In genomic region chr1:170175848-170176247, GRCm38 (mm10) we compare ENCODE assay signal across 11 mouse cellular contexts. TPM values are rescaled to one million over a fixed set of nuclear protein-coding genes. Genes with fewer than 3 reads are reported as not detected.
DNase-seq lines count a peak whose midpoint lies in the region; ATAC-seq and TF ChIP-seq lines count a peak whose summit lies in the region.
"Had no signal": no experiment of that assay in that cellular context is flagged by ENCODE, and none has a peak within 500 bp of the region (broad histone marks: within the 10 kb centered on the region; RNA-seq: fewer than 3 reads in every experiment).

No protein-coding gene starts in this region.

- peak overlapping the region; percentile 93 for H3K27ac ChIP-seq in heart, embryonic 10.5 days
- H3K27ac ChIP-seq in embryonic facial prominence, embryonic 14.5 days (replicated peaks; ENCODE audit: low read depth, low read length), result peak overlapping the region; percentile 91; the same call in 1 of the 2 replicates
- 0 out of 2 replicates have a peak overlapping the region, but pooled peaks have one; percentile 39 for H3K27ac ChIP-seq in intestine, embryonic 16.5 days (ENCODE audit: low read length)
- no peak overlapping the region for H3K27ac ChIP-seq in kidney, embryonic 15.5 days

- no peaks in the 10 kb centered on the region for H3K36me3 ChIP-seq in heart, embryonic 10.5 days
- H3K36me3 ChIP-seq in embryonic facial prominence, embryonic 14.5 days (ENCODE audit: control insufficient read depth, insufficient read depth, low read length), result no peaks in the 10 kb centered on the region
- no peaks in the 10 kb centered on the region for H3K36me3 ChIP-seq in intestine, embryonic 16.5 days (ENCODE audit: control insufficient read depth, insufficient read depth, low read length)
- H3K36me3 ChIP-seq in myocyte (ENCODE audit: control insufficient read depth, insufficient read depth), result no peaks in the 10 kb centered on the region
- no peaks in the 10 kb centered on the region for H3K36me3 ChIP-seq in kidney, embryonic 15.5 days

- no peaks in the 10 kb centered on the region for H3K27me3 ChIP-seq in heart, embryonic 10.5 days (ENCODE audit: insufficient read depth, poor library complexity, severe bottlenecking)
- no peaks in the 10 kb centered on the region for H3K27me3 ChIP-seq in embryonic facial prominence, embryonic 14.5 days (replicated peaks; ENCODE audit: control insufficient read depth, insufficient read depth, low read length)
- H3K27me3 ChIP-seq in intestine, embryonic 16.5 days (replicated peaks; ENCODE audit: control insufficient read depth, insufficient read depth, low read length), result no peaks in the 10 kb centered on the region
- H3K27me3 ChIP-seq in myocyte (ENCODE audit: control insufficient read depth, insufficient read depth, insufficient read length), result no peaks in the 10 kb centered on the region
- H3K27me3 ChIP-seq in kidney, embryonic 15.5 days, result no peaks in the 10 kb centered on the region
- H3K27me3 ChIP-seq: Patski had no signal

- H3K4me1 ChIP-seq in heart, embryonic 10.5 days, result peaks cover 24% of the 10 kb centered on the region
- peaks cover 7% of the 10 kb centered on the region for H3K4me1 ChIP-seq in embryonic facial prominence, embryonic 14.5 days (ENCODE audit: control insufficient read depth, insufficient read depth, low read length)
- peaks cover 9% of the 10 kb centered on the region for H3K4me1 ChIP-seq in intestine, embryonic 16.5 days (ENCODE audit: control insufficient read depth, insufficient read depth, low read length)
- H3K4me1 ChIP-seq in kidney, embryonic 15.5 days, result peaks cover 13% of the 10 kb centered on the region

- peak overlapping the region; percentile 92; the same call in 1 of the 2 replicates for H3K4me3 ChIP-seq in heart, embryonic 10.5 days
- peak overlapping the region; percentile 86; the same call in 1 of the 2 replicates for H3K4me3 ChIP-seq in embryonic facial prominence, embryonic 14.5 days (ENCODE audit: low read depth, low read length)
- H3K4me3 ChIP-seq in intestine, embryonic 16.5 days (ENCODE audit: low read length), result no peak overlapping the region
- peak overlapping the region; percentile 59 for H3K4me3 ChIP-seq in myocyte
- H3K4me3 ChIP-seq in kidney, embryonic 15.5 days (replicated peaks), result no peak overlapping the region; the same call in 1 of the 2 replicates

- no peak for ATAC-seq in embryonic facial prominence, embryonic 14.5 days (ENCODE audit: low read depth)
- ATAC-seq in intestine, embryonic 16.5 days, result no peak
- no peak for ATAC-seq in kidney, embryonic 15.5 days (replicated peaks; ENCODE audit: low FRiP score)

- peak overlapping the region; percentile 86 for H3K4me2 ChIP-seq in embryonic facial prominence, embryonic 14.5 days (ENCODE audit: low read depth, low read length)
- H3K4me2 ChIP-seq in intestine, embryonic 16.5 days (ENCODE audit: low read depth, low read length), result no peak overlapping the region
- peak overlapping the region; percentile 19 for H3K4me2 ChIP-seq in myocyte (ENCODE audit: low read depth)
- no peak overlapping the region; the same call in 1 of the 2 replicates for H3K4me2 ChIP-seq in kidney, embryonic 15.5 days

- no peak for DNase-seq in heart, embryonic 10.5 days (ENCODE audit: low spot score)
- no peak for DNase-seq in heart, postnatal 4 days
- DNase-seq in embryonic facial prominence, embryonic 14.5 days (ENCODE audit: low spot score), result no peak
- DNase-seq in thymus, postnatal 14 days, result no peak
- DNase-seq in right cerebral cortex, postnatal 4 days, result no peak

- WGBS in heart, embryonic 10.5 days, result 37% methylated on average over 6 of the region's 6 CpGs
- WGBS in embryonic facial prominence, embryonic 14.5 days, result 55% methylated on average over 6 of the region's 6 CpGs
- 41% methylated on average over 6 of the region's 6 CpGs for WGBS in intestine, embryonic 16.5 days
- WGBS in kidney, embryonic 15.5 days, result 45% methylated on average over 6 of the region's 6 CpGs

- no peak for TF ChIP-seq POLR2A in myocyte (IDR thresholded peaks at IDR 0.05; ENCODE audit: insufficient read length, low read depth)

- H3K9ac ChIP-seq in embryonic facial prominence, embryonic 14.5 days (ENCODE audit: low read depth, low read length), result no peak overlapping the region
- H3K9ac ChIP-seq in intestine, embryonic 16.5 days (ENCODE audit: low read depth, low read length), result no peak overlapping the region
- no peak overlapping the region for H3K9ac ChIP-seq in kidney, embryonic 15.5 days

- no peak overlapping the region for H3ac ChIP-seq in myocyte (ENCODE audit: control insufficient read depth, insufficient read length)

- H3K9me3 ChIP-seq in heart, embryonic 10.5 days, result no peaks in the 10 kb centered on the region
- H3K9me3 ChIP-seq in embryonic facial prominence, embryonic 14.5 days (ENCODE audit: control insufficient read depth, low read length), result no peaks in the 10 kb centered on the region
- no peaks in the 10 kb centered on the region for H3K9me3 ChIP-seq in intestine, embryonic 16.5 days (ENCODE audit: control insufficient read depth, low read length)
- no peaks in the 10 kb centered on the region for H3K9me3 ChIP-seq in kidney, embryonic 15.5 days (replicated peaks)

- peaks cover 16% of the 10 kb centered on the region for H3K79me2 ChIP-seq in myocyte (ENCODE audit: control insufficient read depth, insufficient read depth)

TF ChIP-seq in myocyte, 11 proteins besides CTCF, POLR2A, EP300 and RAD21:
- no peak for TF ChIP-seq SRF (IDR thresholded peaks at IDR 0.05; ENCODE audit: control insufficient read depth, insufficient read length, low read depth)
- TF ChIP-seq MYOG (IDR thresholded peaks at IDR 0.05; ENCODE audit: control insufficient read depth in 1 of 3, insufficient read depth in 1 of 3, insufficient read length in 2 of 3, low read depth in 2 of 3), result no peak
- no peak for TF ChIP-seq E2F4 (IDR thresholded peaks at IDR 0.05; ENCODE audit: insufficient read depth)
- TF ChIP-seq CEBPB (IDR thresholded peaks at IDR 0.05; ENCODE audit: insufficient read depth, poor library complexity, severe bottlenecking), result no peak
- no peak for TF ChIP-seq TCF3 (IDR thresholded peaks at IDR 0.05; ENCODE audit: insufficient read length, low read depth)
- TF ChIP-seq MYOD1 (IDR thresholded peaks at IDR 0.05; ENCODE audit: control insufficient read depth in 1 of 3, insufficient read length in 2 of 3, low read depth in 2 of 3), result no peak
- TF ChIP-seq TCF12 (IDR thresholded peaks at IDR 0.05; ENCODE audit: insufficient read depth, poor library complexity, severe bottlenecking), result no peak
- TF ChIP-seq USF1 (IDR thresholded peaks at IDR 0.05; ENCODE audit: low read depth), result no peak
- no peak for TF ChIP-seq MAX (IDR thresholded peaks at IDR 0.05; ENCODE audit: low read depth)
TF ChIP-seq in myocyte: peak in this region for 0.

RNA-seq across cellular contexts. Expression of gene Uap1, which starts 1.1 kb away (rescaled TPM):
- polyA plus RNA-seq in heart, embryonic 10.5 days (2016; fragmentation: Nextera tagmentation; extraction: Ambion mirVana), result 63.0 and 67.4 TPM in 2 replicates
- total RNA-seq in heart, postnatal 4 days (2021), result 10 to 100 TPM; 40.4 to 49.6 TPM
- polyA plus RNA-seq in embryonic facial prominence, embryonic 14.5 days (2014; fragmentation: Nextera tagmentation; extraction: Ambion mirVana), result 72.9 and 75.4 TPM in 2 replicates
- polyA plus RNA-seq in intestine, embryonic 16.5 days (2015; fragmentation: Nextera tagmentation; extraction: Ambion mirVana), result 46.5 and 46.9 TPM in 2 replicates
- polyA plus RNA-seq in myocyte (2012; fragmentation: generic; extraction: Trizol), result 16.6 TPM
- 52.2 and 56.4 TPM in 2 replicates for polyA plus RNA-seq in kidney, embryonic 15.5 days (2015; fragmentation: Nextera tagmentation; extraction: Ambion mirVana)

RNA-seq across cellular contexts. Expression of gene Uhmk1, which starts 39.3 kb away (rescaled TPM):
- polyA plus RNA-seq in heart, embryonic 10.5 days (2016; fragmentation: Nextera tagmentation; extraction: Ambion mirVana), result 8.6 and 10.5 TPM in 2 replicates
- total RNA-seq in heart, postnatal 4 days (2021), result 10 to 100 TPM; 18.9 to 19.8 TPM
- 10.1 and 11.2 TPM in 2 replicates for polyA plus RNA-seq in embryonic facial prominence, embryonic 14.5 days (2014; fragmentation: Nextera tagmentation; extraction: Ambion mirVana)
- polyA plus RNA-seq in intestine, embryonic 16.5 days (2015; fragmentation: Nextera tagmentation; extraction: Ambion mirVana), result 5.7 and 7.1 TPM in 2 replicates
- polyA plus RNA-seq in myocyte (2012; fragmentation: generic; extraction: Trizol), result 6.3 TPM
- polyA plus RNA-seq in kidney, embryonic 15.5 days (2015; fragmentation: Nextera tagmentation; extraction: Ambion mirVana), result 8.3 and 8.7 TPM in 2 replicates

RNA-seq across cellular contexts. Expression of gene Sh2d1b2, which starts 56.7 kb away (rescaled TPM):
- polyA plus RNA-seq in heart, embryonic 10.5 days (2016; fragmentation: Nextera tagmentation; extraction: Ambion mirVana), result not detected in 2 replicates
- not detected for total RNA-seq in heart, postnatal 4 days (2021)
- not detected in 2 replicates for polyA plus RNA-seq in embryonic facial prominence, embryonic 14.5 days (2014; fragmentation: Nextera tagmentation; extraction: Ambion mirVana)
- polyA plus RNA-seq in intestine, embryonic 16.5 days (2015; fragmentation: Nextera tagmentation; extraction: Ambion mirVana), result not detected in 2 replicates
- not detected for polyA plus RNA-seq in myocyte (2012; fragmentation: generic; extraction: Trizol)
- not detected in 2 replicates for polyA plus RNA-seq in kidney, embryonic 15.5 days (2015; fragmentation: Nextera tagmentation; extraction: Ambion mirVana)
- polyA plus RNA-seq: cortical plate, adult 2 months; kidney, embryonic 14.5 days; Patski had no signal

Comparison
In these comparisons a context has a peak if more than half of its experiments do, and no peak if none do; other contexts are left out.
1. H3K4me3 ChIP-seq: peak in heart, embryonic 10.5 days (single experiment), embryonic facial prominence, embryonic 14.5 days (single experiment) and myocyte (single experiment); none in intestine, embryonic 16.5 days (single experiment) and kidney, embryonic 15.5 days (single experiment).
2. H3K4me2 ChIP-seq: peak in embryonic facial prominence, embryonic 14.5 days (single experiment) and myocyte (single experiment); none in intestine, embryonic 16.5 days (single experiment) and kidney, embryonic 15.5 days (single experiment).